Mouse (Mus musculus) bone marrow macrophage, adult 2 months (primary cell): ENCODE measurements at regions not wholly inside any gene's neighbourhood (a gene's known extent, or its start where the extent isn't known, plus 50 kb on each side); places are given as distances from the start of the nearest gene placed in this dataset.

Experiments used
- H3K27ac ChIP-seq: 2 replicates; pipeline ENCODE4 v1.5.1; 2012; ENCODE audit warnings: low read depth, low read length; ENCODE audit not compliant: insufficient read depth
- H3K4me1 ChIP-seq: 2 replicates; pipeline ENCODE4 v1.6.1; 2012; ENCODE audit warnings: low read length; ENCODE audit not compliant: control insufficient read depth, insufficient read depth
- H3K4me3 ChIP-seq: 2 replicates; pipeline ENCODE4 v1.5.1; 2012; ENCODE audit warnings: mild to moderate bottlenecking, low read length, moderate library complexity; ENCODE audit not compliant: insufficient read depth
- CTCF ChIP-seq: IDR thresholded peaks from 2 replicates; pipeline ENCODE4 v1.5.1; 2012; ENCODE audit warnings: low read depth, mild to moderate bottlenecking, low read length, moderate library complexity
- POLR2A ChIP-seq: IDR thresholded peaks from 2 replicates; pipeline ENCODE4 v1.6.1; 2012; ENCODE audit warnings: mild to moderate bottlenecking, low read depth, low read length, borderline replicate concordance

GRCm38 (mm10) chr6:14081884-14082283 lies 210.6 kb upstream of the 2610001J05Rik start:
- Histone ChIP-seq H3K27ac (no peak overlapping the region), H3K4me3 (no peak overlapping the region), H3K4me1 (no peaks in the 10 kb centered on the region)
- TF ChIP-seq CTCF (no peak), POLR2A (no peak)

- no peak for TF ChIP-seq CTCF
- H3K4me1 ChIP-seq = peaks cover 4% of the 10 kb centered on the region; the same call in 1 of the 2 replicates
Measured at GRCm38 (mm10) chr6:14063735-14064134, 192.4 kb upstream of the 2610001J05Rik start.

GRCm38 (mm10) chr6:14046560-14046959 lies 175.2 kb upstream of the 2610001J05Rik start:
- H3K4me3 ChIP-seq = no peak overlapping the region
- no peak overlapping the region for H3K27ac ChIP-seq
- no peak for TF ChIP-seq CTCF
- H3K4me1 ChIP-seq = peaks cover 10% of the 10 kb centered on the region

More at GRCm38 (mm10) chr6:14063735-14064134, 192.4 kb upstream of the 2610001J05Rik start:
- no peak overlapping the region for H3K4me3 ChIP-seq
- H3K27ac ChIP-seq = no peak overlapping the region

- TF ChIP-seq POLR2A = no peak
- no peak for TF ChIP-seq CTCF
- Histone ChIP-seq H3K4me1 (peaks cover 10% of the 10 kb centered on the region), H3K27ac (no peak overlapping the region), H3K4me3 (no peak overlapping the region)
Measured at GRCm38 (mm10) chr6:14044654-14045053, 173.3 kb upstream of the 2610001J05Rik start.

GRCm38 (mm10) chr6:14025898-14026297 lies 154.6 kb upstream of the 2610001J05Rik start:
- Histone ChIP-seq H3K27ac (no peak overlapping the region), H3K4me3 (no peak overlapping the region), H3K4me1 (no peaks in the 10 kb centered on the region)
- no peak for TF ChIP-seq CTCF

DNA sequence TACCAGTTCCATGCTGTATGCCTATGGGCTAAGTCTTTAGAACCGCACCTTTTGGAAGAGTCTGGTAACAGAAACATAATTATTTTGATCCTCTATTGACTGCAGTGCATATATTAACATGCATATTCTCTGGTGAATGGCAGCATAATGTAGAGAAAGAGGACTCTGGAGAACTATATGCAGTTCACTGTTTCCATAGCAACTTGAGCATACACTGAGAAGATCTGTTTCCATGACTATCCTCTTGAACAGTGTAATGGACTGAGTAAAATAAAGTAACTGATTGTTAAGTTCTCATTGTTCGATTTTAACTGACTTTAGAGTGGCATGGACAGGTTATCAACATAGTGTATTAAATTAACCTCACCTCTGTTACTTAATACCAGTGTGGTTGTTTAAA lies 147.6 kb upstream of the 2610001J05Rik start:
- no peak overlapping the region for H3K4me3 ChIP-seq
- TF ChIP-seq CTCF (no peak), POLR2A (no peak)
- no peaks in the 10 kb centered on the region for H3K4me1 ChIP-seq
- no peak overlapping the region for H3K27ac ChIP-seq

DNA sequence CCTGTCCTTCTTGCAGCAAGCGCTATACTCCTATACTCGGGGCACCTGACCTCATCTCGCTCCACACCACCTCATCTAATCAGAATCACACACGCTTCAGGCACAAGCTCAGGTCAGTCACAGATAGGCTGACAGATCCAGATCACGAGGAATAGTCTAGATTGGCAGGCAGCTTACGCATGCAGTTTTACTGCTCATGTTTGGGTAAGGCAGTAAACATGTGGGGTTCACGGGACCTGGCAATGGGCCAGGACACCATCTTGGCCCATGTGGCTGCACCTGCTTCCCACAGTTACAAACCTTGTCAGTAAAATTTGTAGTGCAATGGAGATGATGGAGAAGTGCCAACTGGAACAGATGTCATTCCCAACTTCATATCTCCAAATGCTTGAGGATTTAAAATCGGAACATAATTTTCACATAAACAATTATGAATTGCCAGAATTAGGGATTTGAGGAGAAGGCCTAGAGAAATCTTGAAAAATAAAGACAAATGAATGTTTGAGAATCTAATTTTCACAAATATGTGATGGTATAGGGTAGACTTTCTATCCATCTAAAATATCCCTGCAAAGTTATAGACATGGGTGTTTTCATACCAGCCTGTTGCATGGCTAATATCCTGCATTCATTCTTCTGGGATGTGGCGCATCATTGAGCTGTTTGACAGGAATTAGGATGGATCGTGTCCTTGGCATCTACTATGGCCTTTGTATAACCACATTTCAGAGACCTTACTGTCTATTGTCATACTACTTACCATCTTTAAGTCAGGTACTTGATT lies 111.5 kb upstream of the 2610001J05Rik start:
- H3K27ac ChIP-seq = no peak overlapping the region
- no peak overlapping the region for H3K4me3 ChIP-seq
- TF ChIP-seq POLR2A = no peak
- no peak for TF ChIP-seq CTCF
- H3K4me1 ChIP-seq = no peaks in the 10 kb centered on the region

DNA sequence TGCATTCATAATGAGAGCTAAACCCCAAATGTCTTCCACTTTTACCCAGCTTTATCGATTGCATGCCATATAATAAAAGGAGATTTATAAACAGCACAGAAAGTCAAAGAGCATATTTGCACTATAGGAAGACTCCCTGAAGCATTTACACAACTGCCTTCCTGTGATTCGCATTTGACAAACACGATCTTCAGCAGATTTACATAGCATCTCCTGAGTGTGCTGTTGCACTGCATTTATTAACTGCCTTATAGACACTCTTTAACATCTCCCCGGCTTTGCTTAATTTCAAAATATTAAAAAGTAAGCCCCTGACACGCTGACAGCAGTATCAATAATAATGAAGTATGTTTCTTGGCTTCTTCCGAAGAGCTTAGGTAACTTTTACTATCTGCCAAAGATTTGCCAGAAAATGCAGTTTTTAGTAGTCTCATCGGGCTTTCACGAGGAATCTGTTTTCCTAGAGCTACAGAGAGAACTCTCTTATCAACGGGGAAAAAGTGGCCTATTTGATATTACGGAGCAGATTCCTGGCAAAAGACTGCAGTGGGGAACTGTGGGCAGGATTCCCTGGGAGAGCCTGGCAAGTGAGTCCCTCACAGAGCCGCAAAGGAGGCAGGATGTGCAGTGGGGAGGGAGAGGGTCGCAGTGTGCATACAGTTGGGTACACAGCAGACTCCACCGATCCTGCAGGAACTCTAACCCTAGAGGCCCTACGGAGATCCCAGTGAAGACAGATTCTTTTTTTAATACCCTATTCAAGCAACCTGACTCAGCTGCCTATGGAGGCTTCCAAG lies 103.6 kb upstream of the 2610001J05Rik start:
- no peak overlapping the region for H3K27ac ChIP-seq
- H3K4me1 ChIP-seq = no peaks in the 10 kb centered on the region
- TF ChIP-seq CTCF = no peak
- no peak for TF ChIP-seq POLR2A
- H3K4me3 ChIP-seq = no peak overlapping the region

- no peak for TF ChIP-seq CTCF
- no peak for TF ChIP-seq POLR2A
- no peaks in the 10 kb centered on the region for H3K4me1 ChIP-seq
Measured at GRCm38 (mm10) chr6:13964471-13964870, 93.2 kb upstream of the 2610001J05Rik start.

DNA sequence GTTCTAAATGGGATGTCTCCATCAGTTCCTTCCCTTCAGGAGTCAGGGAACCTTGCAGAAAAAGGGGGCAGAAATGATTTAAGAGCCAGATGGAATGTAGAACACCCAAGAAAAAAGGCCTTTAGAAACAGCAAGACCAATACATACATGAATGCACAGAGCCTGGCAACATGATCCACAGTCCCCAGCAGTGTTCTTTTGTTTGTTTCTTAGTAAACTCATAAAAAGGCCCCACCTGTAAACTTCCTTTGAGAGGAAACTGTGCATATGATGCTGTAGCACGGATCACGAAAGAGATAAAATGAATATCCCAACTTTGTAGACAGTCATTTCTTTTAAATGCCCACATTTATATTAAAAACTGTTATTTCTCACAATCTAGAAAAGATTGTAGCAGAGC lies 92.7 kb upstream of the 2610001J05Rik start:
- H3K4me1 ChIP-seq = no peaks in the 10 kb centered on the region
- no peak for TF ChIP-seq CTCF
- TF ChIP-seq POLR2A = no peak

More at GRCm38 (mm10) chr6:13964471-13964870, 93.2 kb upstream of the 2610001J05Rik start:
- Histone ChIP-seq H3K27ac (no peak overlapping the region), H3K4me3 (no peak overlapping the region)

More for the DNA sequence above, 92.7 kb upstream of the 2610001J05Rik start:
- H3K27ac ChIP-seq = no peak overlapping the region
- H3K4me3 ChIP-seq = no peak overlapping the region
